Mouse (Mus musculus) c-Kit-positive CD71-positive TER-119-negative erythroid progenitor cells, embryonic 14.5 days (primary cell): ENCODE results near the gene Filip1.

Experiments
- DNase-seq: peaks from one replicate; pipeline ENCODE4 v3.0.0-alpha.2; 2013; ENCODE audit warnings: low read depth

Filip1 gene

DNA sequence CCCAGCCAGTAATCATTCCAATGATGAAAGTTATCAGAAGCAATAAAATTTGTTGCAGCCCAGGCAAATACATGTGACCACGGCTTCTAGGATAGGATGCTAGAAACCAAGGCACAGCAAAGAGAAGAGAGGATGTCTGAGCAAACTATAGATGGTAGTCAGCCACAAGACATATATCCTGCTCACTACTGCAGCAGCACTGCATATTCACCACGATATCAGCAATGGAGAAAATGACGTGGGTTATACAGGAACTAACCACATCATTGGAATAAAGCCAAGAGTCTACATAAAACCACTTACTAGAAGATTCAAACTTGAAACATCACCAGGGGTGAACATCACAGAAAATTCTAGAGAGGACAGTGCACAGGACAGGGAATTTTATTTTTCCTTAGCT is 113.8 kb downstream of the Filip1 start:
- DNase-seq = no peak

DNA sequence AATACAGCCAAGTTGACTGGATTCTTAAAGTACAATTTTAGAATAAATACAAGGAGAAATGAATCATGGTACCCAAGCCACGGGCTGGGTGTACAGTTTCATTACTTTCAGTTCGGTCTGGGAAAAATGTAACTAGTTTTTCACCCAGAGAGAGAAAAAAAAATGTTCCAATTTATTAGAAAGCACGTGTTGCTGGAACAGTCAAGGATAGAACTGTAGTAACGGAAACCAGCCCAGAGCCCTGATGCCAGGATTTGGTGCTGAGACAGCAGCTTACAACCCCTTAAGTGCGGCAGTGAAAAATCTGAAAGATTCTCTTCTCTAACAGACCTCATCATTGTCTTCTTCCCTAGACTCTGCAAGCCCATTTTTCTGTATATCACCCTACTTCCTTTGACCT is 118.0 kb downstream of the Filip1 start:
- DNase-seq = no peak

DNA sequence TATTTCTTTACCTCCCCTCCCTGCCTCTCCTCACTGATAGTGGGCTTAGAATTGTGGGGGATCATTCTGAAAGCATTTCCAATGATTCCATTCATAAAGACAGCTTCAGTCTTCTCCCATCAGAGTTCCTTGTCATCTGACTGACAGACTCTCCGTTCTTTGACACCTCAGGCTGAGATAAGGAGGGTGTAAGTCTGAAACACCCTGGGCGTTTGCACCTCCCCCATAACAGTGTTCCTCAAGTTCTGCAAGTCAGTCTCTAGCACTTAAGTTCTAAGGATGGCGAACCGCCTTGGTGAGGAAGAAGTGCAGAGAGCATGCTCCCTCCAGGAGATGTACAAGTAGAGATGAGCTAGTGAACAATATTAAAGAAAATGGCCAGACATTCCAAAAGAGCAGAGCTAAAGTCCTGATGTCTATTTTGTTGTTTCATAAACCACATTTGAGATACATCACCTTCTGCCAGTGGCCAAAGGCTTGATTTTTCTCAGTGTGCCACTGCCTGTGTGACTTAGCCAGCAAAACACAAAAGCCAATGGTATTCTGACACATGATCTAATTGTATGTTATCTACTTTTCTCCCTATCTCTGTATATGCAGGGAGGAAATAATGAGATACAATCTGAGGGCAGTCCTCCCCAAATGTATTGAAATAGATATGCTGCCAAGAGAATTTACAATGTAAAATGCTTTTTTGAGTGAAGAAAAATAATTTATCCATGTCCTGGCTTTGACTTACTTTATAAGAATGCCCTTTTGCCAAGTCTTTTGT is 118.6 kb downstream of the Filip1 start:
- DNase-seq = peak; percentile 24

DNA sequence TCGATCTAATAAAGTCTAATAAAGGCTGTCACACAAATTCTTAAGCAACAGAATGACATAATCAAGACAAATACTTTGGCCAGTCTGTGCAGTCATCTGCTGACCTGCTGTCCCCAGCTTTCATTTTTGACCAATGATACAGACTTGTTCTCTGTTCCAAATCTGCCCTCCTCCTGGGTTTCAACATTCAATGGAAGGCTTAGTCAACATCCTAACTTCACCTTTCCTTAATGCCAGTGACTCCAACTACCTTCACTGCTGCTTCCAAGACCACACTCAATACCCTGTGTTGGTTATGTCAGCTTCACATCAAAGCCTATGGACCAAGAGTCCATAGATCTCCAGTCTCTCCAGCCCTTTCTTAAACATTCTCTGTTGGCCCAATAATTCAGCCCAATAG is 120.5 kb downstream of the Filip1 start:
- no peak for DNase-seq

DNA sequence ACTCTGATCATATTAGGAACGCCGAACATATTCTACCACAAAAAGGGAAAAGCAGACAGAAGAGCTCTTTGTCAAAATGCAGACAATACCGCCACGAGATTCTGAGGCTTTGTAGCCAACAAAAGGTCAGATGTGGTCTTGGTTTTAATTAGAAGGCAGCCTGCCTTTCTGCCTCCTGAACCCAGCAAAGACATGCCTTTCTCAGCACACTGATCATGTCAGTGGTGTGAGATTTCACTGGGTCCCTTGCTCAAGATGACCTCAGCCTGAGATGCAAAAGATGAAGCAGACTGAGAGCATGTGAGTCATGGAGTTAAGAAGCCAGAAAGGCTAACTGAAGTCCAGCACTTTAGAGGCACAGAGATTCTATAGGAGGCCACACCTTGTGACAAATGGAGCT is 122.2 kb downstream of the Filip1 start:
- DNase-seq = no peak

DNA sequence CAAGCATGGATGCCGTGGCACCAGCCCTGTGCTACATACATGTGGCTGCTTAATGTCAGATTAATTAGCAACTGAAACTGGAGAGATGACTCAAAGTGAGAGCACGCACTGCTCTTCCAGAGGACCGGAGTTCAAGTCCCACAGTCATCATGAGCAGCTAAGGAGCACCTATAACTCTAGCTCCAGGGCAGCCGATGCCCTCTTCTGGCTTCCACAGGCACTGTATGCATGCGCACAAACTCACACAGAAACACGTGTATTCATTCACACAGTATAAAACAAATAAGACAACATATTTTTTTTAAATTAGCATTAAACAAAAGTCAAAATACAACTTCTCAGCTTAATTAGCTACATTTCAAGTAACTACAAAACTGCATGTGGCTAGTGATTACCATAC is 123.5 kb downstream of the Filip1 start:
- DNase-seq = no peak

DNA sequence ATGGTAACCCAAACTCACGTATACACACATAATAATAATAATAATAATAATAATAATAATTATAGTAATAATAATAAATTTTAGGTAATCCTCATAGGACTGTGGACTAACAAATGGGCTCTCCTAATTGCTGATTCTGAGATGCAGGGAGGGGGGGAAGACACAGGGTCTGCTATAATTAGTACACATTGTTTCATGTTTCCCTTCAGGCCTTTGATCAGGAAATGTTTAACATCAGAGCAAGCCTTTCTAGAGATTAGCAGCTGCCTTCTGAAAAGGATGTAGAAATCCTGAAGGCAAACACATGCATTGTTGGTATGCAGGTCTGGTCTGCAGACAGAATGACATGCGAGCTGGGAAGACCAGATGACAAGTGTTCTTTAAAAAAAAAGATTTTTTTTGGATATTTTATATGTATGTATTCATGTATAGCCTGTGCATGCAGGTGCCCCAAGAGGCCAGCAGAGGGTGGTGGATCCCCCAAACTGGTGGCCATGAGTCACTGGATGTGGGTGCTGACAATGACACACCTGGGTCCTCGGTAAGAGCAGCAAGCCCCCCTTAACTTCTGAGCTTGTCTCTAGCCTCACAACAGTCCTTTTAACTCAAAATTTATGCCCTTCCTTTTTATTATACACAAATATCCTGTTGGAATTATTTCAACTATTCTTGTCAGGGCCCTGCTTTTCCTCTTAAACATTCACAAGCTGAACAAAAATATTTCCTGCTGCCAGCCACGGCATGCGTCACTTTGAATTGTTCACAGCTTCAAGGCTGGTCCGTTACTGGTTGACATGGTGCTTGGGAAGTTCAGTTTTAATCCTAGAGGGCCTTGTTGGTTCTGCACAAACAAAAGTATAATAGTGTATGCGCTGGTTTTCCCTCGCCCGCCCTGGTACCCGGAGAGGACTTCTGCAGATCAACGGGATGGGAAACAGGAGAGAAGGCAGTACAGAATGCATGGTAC is 127.1 kb downstream of the Filip1 start:
- DNase-seq = no peak

DNA sequence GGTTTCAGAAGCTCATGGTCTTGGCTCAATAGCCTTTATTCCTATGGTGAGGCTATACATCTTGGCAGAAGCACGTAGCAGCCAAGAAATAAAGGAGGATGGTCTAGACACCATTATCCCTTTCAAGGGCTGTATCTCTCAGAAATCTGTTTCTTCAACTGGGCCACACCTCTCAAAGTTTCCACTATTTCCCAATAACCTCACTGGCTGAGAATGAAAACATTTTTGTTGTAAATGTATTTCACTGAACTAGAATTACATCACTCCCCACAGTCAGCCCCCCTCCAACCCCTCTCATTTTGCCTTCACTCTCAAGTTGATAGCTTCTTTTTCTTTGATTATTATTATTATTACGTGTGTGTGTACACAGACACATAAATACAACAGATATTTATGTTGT is 129.5 kb downstream of the Filip1 start:
- DNase-seq = no peak

DNA sequence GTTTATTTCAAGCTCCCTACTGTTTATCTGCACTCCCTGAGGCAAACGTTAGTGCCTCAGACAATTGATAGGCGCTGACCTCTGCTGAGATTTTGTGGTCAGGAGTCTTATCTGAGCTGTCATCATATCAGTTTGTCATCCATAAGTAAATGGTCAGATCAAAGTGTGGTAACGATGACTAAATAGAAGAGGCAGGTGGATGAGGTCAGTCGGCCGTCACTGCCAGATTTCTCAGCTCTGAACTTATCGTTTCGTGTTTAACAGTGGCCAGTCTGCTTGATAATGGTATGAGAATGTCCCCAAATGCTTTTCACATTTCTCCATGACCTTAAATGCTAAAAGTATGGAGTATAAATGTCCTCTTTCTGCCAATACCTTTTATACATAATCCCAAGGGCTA is 132.6 kb downstream of the Filip1 start:
- DNase-seq = no peak

DNA sequence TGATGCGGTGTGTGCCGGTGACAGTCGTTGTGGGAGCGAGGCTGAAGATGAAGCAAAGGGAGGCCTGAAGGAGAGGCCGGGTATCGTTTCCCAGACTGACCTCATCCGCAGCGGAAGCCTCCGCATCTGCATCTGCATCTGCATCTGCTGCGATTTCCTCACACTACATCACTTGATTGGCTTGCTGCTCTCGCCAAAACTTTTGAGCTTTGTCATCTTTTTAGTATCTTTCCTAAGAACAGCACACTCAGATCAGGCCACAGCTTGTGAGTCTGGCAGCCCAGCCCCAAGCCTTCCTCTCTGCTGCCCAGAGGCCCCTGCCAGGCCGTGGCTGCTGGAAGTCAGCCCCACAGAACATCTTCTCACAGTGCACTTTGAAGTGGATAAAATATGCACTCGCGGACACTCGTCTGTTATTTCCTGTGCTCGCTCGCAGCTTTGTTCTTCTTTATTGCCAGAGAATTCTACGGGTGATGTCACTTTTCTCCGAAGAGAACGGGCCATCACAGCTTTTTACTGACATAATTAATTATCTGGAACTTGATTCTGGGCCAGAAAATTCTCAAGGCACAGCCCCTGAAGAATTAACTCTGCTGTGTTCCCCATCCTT is 137.0 kb downstream of the Filip1 start:
- no peak for DNase-seq

DNA sequence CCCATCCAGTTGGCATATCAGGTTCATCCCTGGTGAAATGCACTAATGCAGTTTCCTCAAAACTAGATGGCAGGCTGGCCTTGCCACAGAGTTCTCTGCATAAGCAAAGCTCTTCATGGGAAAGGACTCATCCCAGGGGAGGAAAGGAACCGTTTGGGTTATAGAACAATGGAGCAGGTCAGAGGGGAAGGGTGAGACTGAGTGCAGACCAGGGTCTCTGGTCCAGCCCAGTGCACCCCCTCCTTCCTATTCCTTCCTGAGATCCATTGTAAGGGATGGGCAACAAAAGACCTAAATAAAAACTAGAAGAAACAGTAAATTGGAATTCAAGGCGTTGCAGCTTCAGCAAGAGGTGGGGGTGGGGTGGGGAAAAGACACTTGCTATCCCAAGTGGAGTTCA is 140.1 kb downstream of the Filip1 start:
- DNase-seq = no peak

DNA sequence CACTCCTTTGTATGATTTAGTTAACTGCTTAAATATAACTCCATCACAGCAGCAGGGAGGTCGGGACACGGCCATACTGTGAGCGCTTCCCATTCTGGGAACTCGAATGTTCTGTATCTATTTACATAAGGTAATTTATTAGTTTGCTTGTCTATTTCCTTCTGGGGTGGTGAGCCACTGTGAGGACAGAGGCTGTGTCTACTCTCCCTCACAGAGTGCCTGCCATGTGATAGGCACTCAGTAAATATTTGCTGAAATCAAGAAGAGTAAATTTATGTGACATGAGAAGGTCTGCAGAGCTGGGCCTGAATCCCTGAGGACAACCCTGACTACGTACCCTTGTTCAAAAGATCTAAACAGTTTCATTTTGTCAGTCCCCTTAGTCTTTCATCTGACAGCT is 143.1 kb downstream of the Filip1 start:
- DNase-seq = no peak

DNA sequence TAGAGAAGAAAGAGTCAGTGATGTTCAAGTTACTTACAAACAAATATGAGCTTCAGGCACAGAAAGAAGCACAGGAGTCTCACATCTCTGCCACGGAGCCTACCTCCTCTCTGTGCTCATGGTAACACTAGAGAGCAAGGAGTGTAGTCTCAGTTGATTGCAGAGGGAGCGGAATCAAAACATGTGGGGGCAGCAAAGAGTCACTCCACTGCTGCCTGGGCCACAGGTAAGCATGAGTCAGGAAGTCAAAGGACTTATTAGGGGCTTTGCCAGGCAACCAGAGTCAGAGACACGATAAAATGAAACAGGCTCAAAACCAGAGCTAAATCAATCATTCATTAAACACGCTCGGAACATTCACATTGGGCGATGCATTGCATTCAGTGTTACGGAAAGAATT is 146.7 kb downstream of the Filip1 start:
- no peak for DNase-seq

DNA sequence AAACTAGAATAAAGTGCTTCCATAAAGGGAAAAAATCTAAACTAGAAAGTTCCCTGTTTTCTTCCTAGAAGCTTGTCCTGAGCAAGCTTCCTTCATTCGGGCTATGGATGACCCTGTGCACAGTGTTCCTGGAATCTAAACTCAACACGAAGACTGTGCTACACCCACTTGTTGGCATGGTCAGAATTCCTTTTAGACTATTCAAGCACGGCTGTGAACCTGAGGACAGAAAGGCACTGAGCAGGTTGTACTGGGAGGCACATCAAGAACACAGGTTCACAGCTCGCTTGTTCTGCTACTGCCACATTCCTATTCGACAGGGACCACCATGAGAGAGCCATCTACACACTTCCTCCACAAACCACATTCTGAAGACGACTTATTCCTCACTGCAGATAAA is 150.1 kb downstream of the Filip1 start:
- no peak for DNase-seq

DNA sequence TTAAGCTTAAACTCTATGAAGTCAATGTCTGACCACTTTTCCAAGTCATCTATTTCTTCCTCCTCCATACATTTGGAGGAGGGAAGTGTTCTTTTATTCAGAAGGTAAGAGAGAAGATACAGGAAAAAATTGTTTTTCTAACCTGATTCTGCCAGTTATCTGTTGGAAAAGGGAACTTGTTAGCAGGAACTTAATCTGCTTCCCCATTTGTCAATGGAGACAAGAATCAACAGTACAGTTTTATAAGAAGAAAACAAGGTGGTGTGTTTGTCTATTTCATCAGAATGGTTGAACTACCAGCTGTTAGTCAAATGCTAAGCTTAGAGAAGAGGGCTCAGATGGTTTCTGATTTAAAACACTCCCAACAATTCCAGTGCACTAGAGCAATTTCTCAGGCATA is 165.6 kb downstream of the Filip1 start:
- DNase-seq = no peak

DNA sequence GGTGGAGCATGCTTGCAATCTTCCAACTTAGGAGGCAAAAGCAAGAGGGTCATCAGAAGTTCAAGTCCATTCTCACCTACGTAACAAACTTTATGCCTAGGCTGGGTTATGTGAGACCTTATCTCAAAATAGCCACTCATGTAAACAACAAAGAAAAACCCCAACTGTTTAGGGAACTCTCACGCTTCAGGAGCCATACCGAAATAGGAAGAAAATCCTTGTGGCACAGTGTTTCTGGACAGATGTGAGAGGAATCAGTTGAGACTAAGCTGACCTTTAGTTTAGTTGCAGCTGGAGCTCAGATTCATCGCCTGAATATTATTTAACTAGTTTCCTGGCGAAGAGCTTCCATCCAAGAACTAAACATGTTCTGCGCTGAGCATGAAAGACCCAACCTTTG is 170.0 kb downstream of the Filip1 start:
- no peak for DNase-seq

DNA sequence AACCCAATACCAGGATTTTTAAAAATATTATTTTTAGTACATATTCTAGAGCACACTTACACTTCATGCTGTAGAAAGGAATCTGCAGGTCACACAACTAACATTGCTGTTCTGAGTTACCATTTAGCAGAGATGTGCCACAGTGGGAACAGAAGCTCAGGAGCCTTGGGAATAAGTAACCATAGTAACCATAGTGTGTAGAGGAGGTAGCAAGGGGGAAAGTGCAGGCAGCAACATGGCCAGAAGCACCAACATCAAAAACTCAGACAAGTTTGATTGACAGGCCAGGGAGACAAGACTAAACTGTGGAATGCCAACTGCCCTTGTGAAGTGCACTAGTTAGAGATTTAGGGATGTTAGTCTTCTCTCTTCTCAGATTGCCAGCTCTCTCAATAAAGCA is 170.6 kb downstream of the Filip1 start:
- no peak for DNase-seq

DNA sequence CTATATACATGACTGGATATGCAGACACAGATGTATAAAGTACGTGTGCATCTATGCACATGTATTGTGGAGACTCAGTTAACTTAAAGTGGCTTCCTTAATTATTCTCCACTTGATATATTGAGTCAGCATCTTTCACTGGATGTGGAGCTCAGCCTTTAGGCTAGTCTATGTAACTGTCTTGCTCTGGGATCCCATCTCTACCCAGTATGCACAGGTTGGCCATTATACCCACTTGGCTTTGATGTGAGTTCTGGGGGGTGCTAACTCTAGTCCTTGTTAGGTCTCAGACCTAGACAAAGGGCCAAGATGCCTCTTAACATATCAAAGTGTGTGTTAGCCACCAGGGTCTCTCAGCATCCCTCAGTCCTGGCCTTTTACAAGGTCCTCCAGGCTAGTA is 181.4 kb downstream of the Filip1 start:
- DNase-seq = no peak

DNA sequence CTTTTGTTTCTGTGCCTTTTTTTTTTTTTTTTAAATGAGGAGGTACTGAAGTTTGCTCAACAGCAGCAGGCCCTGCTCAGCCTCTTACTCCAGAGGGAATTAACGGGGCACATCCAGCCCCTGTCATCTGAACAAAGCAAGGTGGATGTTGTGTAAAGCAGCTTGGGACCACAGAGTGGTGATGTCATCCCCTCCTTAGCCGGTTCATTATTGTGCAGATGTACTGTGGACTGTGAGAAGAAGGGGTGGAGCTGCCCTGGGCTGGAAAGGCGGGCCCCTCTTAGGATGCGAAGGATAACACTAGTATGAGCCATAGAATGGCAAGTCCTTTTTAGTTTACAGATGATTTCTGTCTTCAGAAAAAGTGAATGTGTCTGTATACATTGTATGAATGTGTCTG is 181.8 kb downstream of the Filip1 start:
- no peak for DNase-seq

DNA sequence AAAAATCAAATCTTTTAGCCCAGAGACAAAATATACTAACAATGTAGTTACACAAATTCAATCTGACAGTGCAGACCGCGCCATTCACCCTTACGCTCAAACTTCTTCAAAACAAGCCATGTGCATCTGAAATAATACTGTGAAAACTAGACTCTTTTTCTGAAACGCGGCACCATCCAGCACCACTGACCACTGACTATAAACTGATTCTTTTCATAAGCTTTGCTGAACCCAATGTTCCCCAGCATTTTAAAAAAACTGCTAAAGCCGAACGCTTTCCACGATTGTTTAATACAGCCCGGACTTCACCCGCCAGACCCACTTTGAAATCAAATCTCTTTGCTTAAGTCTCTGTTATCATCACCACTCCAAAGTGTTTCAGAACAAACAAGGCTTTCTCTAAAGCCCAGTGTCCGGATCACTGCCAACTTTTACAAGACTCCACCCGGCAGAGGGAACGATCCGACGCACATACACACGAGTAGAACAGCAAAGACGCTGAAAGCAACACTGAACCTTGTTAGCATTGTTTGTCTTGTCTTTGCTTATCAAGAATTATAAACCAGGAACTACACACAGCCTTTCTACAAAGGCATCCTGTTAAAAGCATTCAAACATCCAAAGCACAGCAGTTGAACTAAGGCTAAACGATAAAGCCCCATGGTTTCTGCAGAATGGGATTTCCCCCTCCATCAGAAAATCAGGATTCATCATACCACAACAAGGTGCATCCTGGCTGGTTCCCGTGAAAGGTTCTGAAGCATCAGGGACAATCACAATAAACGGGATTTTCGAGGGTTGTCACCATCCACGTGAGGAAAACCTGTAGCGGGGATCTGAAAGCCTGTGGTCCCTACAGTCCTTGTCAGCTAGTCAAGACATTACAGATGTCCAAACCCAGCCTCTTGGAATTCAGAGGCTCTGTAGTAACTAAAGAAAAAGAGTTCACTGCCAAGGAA is 182.5 kb downstream of the Filip1 start:
- DNase-seq = no peak

DNA sequence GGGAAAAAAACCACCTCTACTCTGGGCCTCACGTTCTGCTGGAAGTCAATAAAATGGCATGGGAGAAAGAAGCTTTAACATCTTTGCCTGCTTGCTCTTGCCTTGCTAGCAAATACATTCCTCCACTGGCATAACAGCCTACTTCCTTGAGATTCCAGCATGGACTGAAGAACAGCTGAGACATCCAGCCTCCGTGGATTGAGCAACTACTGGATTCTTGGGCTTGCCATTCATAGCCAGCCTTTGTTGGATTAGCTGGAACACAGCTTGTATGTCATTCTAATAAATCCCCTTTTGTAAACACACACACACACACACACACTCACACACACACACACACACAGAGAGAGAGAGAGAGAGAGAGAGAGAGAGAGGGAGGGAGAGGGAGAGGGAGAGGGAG is 185.6 kb downstream of the Filip1 start:
- DNase-seq = no peak

DNA sequence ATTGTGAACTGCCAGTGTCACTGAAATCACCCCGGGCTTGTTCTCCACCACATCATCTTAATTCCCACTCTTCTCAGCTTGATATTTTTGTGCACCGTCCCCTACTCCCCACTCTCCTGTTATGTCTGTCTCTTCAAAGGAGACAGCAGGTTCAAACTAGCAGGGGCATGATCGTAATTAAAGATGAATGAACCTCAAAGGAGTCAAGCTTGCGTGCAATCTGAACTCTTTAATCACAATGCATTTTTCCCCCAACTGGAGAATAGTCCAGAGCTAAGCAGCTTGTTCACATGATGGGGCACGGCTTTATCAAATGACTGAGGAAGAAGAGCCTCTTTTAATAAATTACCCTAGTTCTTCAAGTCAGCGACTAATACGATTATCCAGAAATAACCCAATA is 187.1 kb downstream of the Filip1 start:
- no peak for DNase-seq
